Mouse (Mus musculus): ENCODE data around the gene Opcml. TPM values are rescaled to one million over a fixed set of nuclear protein-coding genes. Genes with fewer than 3 reads are reported as not detected.

Opcml gene
- polyA plus RNA-seq, 2 experiments from 2014 or later = 0.40 TPM; not detected in 1

DNA sequence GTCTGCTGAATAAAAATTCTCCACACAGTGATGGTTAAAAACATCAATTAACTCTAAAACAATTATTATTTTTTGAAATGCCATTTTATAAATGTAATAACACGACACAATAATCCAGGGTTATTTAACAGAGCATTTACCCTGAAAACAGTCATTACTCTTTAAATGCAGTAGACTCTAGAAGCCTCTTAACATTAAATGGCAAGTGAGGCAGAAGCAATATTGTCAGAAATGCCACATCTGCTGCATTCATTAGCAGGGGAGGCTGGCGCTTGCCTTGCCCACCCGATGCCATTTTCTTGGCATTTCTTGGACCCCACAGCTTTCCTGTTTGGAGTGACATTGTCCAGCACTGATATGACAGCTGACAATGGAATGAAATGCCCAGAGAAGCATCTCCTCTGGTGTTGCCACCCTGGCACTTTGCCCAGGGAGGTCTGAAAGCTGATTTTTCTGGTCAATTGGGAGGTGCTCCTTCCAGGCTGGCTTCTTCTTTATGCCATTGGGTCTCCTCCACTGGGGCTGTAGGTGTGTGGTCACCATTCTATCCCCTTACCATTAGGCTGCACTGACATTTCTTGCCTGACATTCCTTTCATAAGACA lies 649.7 kb downstream of the Opcml start:
- ATAC-seq = no peak

DNA sequence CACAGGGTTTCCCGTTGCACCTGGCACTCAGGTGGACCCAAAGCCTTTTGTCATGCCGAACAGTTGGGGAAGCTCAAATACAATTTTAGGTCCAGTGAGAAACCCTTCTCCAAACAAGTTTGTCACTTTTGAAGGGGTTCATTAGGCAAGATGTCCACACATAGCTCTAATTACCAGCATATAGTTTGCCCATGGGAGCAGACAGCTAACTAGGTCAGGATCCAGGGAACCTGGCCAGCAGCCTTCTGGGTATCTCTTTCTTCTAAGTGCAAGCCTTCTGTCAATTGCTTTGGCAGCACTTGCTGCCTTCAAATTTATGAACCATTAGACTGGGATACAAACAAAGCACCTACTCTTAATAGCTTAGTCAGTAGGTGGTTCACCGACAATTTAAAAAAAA lies 653.9 kb downstream of the Opcml start:
- ATAC-seq = no peak

DNA sequence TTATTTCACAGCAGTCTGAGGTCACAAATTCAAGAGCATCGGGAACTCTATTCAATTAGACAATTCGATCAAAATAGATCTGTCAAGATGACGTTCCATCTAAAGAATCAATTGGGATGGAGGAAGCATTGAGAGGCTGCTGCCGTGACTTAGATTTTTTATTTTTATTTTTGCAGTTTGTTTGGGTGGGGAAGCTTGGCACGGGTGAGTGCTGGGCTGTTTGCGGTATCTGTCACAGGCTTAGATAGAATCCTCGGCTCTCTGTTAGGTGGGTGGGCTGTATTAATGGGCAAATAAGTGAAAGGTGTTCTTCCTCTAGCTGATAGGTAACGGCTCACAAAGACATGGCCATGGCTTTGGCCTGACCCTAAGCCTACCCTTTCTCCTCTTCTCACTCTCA lies 654.4 kb downstream of the Opcml start:
- ATAC-seq = no peak

DNA sequence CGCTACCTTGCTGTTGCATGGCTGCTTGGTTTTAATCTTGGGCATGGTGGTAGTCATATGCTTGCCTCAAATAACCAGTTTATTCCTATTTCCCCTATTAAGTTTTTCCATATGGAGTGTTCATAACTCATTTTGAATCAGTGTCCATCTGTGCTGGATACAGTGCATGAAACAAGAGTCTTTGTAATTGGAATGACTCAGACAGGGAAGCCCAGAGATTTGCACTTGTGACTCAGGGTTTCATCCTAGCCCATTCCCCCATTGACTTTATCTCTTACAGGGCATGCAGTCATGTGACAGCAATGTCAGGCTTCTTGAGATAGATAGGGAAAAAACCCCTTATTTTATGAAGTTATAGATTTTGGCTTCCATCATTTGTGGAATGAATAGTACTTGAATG lies 655.3 kb downstream of the Opcml start:
- ATAC-seq = no peak

DNA sequence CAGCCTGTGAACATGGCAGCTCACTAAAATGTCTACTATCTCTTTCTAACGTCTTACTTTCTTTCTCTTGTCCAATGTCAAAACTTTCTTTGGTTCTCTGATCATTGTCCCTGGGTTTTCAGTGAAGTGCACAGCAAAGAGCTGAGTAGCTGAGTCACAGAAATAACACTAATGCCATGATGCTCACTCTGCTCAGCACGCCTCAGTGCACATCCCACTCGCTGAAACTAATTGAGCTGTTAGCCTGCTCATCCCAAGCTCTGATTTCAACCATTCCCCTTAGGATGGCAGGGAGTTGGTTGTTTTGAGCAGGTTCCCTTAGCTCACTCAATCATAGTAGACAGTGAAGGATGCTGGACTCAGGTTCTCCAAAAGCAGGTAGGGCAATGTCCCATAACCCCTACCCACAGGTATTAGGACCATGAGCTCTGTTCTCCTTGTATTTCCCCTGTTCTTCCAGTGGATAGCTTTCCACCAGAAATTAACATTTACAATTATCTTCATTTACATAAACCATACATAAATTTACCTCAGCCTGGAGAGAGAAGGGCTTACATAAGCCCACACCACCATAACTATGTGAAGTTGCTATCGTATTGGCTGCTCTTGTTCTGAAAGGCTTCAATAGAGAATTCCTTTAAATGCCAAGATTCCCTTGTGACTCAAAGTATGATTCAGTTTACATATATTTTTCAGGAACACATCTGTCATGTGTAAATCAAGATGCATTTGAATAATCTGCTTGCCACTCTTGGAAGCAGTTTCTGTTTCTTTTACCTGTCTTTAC lies 655.9 kb downstream of the Opcml start:
- no peak for ATAC-seq

DNA sequence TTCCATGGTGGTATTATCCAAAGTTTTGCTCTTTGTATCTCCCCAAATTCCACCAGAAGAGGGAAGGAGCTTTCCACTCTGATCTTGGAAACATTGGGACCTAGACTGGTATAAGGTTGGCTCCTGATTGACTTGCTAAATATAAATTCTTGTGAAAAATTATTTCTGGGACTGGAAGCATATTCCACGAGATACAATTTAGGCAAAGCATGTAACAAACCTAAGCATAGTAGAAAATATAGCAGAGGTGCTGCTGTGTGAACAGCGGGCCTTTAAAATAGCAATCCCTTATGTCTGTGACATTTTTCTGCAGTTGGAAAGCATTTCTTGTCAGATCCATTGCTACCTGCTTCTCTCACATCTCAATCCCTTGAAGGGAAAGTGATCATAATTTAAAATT lies 661.9 kb downstream of the Opcml start:
- no peak for ATAC-seq

DNA sequence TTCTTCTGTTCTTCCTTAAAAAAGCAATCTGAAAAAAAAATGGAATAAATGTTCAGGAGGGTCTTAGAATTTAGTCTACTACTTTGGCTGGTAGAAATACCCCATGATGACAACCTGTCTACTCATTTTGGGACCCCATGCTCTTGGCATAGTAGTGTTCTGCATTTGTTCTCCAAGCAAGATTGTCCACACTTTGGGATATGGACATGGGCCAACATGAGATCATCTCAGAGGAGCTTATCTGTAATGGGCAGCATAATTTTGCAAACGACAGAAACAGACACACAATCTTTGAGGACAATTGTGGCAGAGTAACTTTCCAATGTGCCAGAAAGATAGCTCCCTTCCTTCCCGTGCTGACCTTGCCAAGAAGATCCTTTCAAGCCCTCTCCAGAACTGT lies 662.5 kb downstream of the Opcml start:
- ATAC-seq = no peak

DNA sequence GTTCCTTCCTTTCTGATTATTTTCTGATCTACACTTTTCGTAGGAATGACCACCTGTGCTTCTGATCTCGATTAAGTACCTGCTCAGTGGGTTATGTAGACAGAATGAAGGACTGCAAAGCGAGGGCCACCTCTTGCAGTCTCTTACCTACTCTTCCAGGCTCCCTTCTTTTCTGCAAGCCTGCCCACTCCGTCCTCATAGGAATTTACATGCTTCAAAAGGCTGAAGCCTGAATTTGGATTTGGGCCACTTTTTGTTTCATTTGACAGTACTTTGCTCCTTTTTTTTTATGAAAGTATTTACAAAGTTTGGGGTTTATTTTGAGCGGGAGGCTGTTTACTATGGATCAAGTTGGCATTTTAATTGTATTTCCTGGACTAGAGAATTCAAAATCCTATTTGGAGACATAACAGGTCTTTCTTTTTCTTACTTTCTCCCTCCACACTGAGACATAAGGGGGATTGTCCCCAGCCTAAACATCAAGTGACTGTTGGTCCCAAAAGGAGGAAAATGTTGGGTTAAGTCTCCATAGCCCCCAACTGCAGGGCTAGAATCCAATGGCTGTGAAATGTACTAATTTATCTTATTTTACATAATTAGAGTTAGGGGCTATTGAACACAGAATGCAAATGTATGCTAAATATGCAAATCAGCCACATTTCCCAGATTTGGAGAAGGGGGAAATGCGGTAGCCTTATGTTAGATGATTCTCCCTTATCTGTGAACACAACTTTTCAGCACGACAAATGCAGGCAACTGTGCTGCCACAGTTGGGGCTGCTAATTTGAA lies 667.6 kb downstream of the Opcml start:
- ATAC-seq = no peak

DNA sequence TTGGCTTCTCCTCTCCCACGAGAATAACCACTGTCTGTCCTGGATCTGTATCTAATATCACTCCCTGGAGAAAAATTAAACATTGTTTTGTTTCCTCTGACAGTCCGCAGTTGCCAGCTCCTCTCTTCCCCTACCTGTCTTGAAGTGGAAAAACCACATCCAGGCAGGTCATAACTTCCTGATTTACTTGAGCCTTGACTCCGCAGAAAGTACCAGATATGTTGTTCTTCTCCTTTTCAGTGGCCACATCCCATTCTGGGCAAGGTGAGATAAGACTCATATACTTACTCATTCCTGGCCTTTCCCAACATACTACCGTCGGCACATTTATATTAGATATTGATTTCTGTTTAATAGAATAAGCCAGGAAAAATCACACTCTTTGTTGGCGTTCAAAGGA lies 673.0 kb downstream of the Opcml start:
- ATAC-seq = no peak

DNA sequence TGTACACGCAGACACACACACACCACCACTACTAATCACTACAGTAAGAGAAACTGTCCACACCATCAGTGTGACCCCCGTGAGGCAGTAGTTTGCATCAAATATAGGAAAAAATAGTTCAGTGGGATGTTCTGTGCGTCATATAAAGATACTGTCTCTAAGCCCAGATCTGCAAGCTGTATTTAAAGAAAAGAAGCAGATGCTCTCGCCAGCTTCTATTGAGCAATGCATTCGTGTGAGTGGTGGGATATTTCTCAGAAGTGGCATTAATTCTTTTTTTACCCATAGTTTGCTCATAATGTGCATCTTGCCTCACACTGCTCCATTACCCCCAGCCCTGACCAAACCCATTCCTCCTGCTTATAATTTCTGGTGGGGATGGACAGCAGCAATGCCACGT lies 678.8 kb downstream of the Opcml start:
- ATAC-seq = no peak

DNA sequence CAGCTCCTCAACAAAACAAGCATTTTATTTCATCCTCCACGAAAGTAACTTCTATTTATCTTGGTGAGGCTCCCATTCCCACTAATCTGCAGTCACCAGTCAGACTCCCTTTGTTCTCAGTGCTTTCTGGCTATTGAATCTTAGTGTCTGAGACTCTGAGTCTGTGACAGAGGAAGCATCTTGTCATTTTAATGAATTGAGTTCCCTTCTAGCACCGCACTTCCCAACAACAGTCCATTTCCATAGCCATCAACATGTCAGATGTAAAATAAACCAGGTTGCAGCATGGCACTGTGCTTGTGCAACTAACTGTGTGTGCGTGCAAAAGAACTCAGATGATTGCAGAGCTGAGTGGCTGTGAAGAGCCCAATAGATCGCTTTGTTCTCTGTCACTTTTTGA lies 680.9 kb downstream of the Opcml start:
- ATAC-seq = no peak

DNA sequence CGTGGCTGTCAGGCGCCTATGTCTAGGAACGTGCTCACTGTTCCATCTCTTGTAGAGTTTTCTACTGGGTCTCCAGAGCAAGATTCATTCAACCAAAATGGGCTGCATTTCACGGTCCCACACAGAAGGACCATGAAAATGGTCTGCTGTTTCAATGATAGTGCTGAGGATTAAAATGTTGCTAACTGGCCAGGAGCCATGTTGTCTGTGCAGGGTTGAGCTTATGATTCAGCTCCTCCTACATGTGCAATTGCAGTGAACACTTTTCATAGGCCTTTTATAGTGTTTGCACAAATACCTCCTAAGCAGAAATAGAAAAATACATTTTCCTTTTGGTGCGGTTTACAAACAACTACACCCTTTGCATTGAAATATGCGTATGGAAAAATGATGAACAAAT lies 684.0 kb downstream of the Opcml start:
- no peak for ATAC-seq

DNA sequence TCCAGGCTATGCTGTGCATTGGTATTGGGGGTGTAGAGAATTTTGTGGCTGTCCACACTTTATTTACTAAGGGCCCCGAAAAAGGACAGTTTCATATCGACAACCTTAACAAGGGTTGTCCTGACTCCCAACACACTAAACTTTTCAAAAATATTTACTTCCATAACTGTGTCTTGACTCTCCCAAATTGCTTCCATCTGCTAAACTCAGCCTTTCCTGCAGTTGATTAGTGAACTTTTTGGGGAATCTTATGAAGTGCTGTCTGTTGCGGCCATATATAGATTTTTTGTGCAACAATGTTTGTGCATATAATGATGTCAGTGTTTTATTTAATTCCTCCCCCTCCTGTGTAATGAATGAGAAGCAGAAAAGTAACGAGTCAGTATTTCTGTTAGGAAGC lies 690.7 kb downstream of the Opcml start:
- no peak for ATAC-seq

DNA sequence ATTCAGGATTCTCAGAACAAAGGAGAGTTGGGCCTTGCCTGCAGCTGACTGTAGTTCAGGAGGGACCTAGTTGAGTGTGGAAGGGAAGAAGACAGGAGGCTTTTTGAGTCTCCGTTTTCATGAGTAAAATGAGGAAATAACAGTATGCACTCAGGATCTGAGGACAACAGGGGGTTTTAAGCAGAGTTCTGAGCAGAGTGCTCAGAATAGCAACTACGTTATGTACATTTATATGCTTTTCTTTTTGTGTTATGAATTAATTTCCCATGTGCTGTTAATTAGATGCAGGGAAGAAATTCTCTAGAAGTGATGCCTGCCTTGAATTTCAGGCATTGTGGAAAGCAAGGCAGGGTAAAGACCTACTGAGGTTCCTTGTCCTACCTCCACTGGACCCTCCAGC lies 697.9 kb downstream of the Opcml start:
- ATAC-seq = no peak

DNA sequence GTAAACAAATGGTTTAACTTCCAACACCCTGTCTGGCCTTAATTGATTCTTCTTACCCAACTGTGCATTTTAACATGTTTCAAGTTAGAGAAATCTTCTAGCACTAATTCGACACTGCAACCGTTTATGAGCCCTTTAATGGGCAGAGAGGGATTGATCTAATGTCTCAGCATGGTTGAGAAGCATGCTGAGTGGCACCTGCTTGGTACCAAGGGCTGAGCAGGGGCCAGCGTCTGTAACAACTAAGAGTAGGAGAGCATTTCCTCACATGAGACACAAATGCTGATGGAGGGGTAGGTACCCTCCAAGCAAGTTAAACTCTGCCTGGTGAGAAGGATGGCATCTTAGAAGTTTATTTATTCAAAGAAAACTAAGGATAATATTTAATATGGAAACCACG lies 699.3 kb downstream of the Opcml start:
- no peak for ATAC-seq

DNA sequence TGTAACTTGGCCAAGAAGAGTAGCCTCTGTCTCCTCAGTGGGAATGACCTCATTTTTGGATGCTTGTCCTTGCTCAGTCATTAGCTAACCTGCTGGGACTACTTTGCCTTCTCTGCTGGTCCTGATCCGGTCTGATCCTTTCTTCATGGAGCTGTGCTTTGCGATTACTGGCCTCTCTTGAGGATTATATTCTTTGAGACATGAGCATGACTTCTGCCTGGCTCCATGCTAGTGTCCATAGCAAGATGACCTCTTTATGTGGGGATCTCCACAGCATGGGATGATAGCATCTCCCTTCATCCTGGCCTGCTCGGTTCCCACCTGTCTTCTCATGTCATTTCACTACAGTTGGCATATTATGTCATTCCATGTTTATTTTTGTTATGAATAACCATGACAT lies 699.8 kb downstream of the Opcml start:
- ATAC-seq = no peak

DNA sequence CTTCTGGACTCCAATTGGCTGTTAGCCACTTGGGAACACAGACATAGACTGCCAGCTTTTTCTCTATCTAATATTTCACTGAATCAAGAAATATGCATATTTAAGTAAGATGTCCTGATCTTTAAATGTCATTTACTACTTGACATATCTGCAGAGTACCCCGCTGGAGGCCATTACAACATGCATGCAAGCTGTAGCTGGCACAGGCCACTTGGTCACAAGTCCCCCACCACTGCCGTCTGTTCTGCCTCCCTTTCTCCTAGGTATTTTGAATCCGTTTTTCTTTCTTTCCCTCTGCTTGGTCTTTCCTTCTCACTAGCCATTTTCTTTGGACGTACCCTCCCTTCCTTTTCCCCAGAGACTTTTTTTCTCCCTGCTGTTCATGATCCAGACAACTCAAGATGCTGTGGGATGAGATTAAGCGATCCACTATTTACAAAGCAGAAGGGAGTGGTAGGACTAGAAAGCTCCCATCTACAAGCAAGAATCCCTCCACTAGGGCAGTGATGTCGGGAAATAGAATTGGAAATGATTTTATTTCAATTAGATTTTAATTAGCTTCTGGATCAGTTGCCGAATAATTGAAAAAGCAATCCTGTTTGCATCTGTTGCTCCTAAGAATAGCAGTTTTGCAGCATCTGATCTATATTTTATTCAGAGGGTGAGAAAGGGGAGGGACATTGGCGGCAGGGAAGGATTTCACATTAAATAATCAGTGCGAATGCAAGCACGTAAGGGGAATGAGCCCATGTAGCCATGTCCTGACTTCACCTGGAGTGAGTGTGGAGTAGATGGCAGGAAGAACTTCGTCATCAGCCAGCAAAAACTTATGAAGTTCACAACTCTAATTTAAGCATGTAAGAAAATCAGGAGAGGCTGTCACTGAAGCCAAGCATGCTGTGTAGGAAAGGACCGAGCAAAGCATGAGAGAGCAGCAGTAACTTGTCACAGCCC lies 709.5 kb downstream of the Opcml start:
- no peak for ATAC-seq

DNA sequence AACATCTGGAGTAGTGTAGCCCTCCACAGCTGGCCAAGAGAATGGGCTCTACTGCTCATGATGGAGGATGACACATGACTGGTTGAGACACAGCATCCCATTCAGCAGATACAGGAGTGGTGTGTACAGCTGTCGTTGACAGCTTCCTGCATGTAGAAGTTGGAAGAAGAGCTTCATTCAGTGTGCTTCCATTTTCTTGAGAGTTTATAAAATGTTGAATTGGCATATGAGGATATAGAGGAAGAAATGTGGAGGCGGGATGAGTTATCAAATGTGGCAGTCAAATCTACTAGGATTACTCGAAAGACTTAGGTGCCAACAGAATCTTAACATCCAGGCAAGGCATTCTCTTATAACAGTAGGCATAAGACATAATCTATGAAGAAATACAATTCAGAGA lies 723.3 kb downstream of the Opcml start:
- ATAC-seq = no peak

DNA sequence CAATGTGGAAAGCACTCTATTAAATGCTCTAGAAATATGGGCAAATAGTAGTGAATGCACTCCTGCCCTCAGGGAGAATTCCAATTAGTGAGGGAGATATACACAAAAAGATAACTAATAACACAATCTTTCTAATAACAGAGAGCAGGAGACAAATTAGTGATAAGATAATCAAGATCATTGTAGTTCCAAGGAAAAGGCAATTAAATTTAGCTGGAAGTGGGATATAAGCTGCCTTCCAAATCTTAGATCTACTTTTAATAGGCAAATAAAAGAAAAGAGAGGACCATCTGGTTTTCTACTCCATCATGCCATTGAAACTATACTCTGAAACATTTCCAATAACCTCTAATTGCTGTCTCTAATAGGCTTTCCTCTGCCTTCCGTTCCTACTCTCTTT lies 742.6 kb downstream of the Opcml start:
- ATAC-seq = no peak

DNA sequence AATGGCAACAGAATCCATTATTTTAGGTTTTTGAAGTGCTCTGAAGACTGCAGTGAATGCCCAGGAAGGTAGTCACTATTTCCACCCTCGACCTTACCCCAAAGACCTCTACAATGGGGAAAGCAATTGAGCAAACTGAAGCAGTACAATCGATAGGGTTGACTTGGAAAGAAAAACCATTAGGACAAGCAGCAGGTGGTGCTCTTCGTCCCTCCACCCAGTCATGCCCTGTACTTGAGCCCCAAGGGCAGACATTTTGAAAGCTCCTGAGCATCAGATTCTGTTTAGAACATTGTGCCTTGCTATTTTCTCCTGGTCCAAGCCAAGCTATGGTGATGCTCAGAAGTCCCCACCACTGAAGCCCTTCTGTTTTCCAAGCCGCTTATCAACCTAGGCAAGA lies 744.4 kb downstream of the Opcml start:
- ATAC-seq = no peak

DNA sequence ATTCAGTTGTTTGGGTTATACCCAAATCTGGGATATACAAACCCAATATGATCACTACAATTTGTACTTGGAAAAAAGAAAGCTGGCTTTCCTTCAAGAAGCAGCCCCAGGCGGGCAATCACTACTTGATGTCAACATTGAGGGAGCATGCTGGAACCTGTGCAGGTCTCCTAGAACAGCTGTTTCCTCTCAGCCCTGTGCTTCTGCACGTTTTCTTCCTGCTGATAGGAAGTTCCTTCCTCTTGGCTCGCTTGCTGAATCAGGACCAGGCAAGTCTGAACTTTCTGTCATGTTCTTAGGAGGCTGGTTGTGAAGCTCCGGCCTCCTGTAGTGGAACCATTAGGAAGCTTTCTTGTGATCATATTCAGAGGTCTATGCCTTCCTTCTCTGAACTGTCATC lies 746.1 kb downstream of the Opcml start:
- ATAC-seq = no peak

DNA sequence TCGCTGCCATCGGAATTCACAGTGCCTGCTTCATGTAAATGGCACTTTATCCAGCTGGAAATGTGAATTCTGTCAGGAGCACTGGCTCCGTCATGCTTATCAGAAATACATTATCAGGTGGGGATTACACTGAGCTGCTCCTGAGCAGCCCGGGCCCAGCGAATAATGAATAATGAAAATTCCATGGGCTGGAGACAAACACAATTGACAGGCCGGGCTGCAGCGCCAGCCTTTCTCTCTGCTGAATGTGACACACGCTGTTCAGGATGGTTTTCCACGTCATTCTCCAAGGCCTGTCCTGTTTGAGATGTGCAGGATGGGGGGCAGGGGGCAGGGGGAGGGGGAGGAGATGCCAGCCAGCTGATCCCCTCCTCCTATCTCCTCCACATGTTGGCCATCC lies 757.6 kb downstream of the Opcml start:
- no peak for ATAC-seq
